In genomic region chr7:126862147-126862784, GRCm38 (mm10) we compare ENCODE assay signal across 8 mouse cellular contexts. TPM values are rescaled to one million over a fixed set of nuclear protein-coding genes. Genes with fewer than 3 reads are reported as not detected.
DNase-seq lines count a peak whose midpoint lies in the region; ATAC-seq and TF ChIP-seq lines count a peak whose summit lies in the region.

Ino80e (minus strand) TSS chr7:126862377.

- peak within 1 kb of the TSS; percentile 92 for H3K27ac ChIP-seq in MEL (ENCODE audit: control insufficient read depth, low read depth, low read length)
- peak within 1 kb of the TSS; percentile 79 for H3K27ac ChIP-seq in cerebellum, adult 2 months (ENCODE audit: insufficient read depth, low read length)
- H3K27ac ChIP-seq in lung, embryonic 16.5 days (ENCODE audit: low read length): peak within 1 kb of the TSS; percentile 79

- no peak for TF ChIP-seq CTCF in MEL (IDR thresholded peaks at IDR 0.05 in 2 of 3, conservative IDR thresholded peaks at IDR 0.05 in 1 of 3; ENCODE audit: control insufficient read depth in 1 of 3, insufficient read depth in 1 of 3, low read depth in 2 of 3, low read length in 3 of 3, poor library complexity in 1 of 3, severe bottlenecking in 1 of 3)
- TF ChIP-seq CTCF in cerebellum, adult 2 months (IDR thresholded peaks at IDR 0.05; ENCODE audit: borderline replicate concordance, insufficient read depth, low read depth, low read length): no peak

- WGBS in cerebellum, adult 2 months: under 1% methylated on average over 41 of the region's 41 CpGs
- WGBS in lung, embryonic 16.5 days: under 1% methylated on average over 41 of the region's 41 CpGs

- TF ChIP-seq EP300 in MEL (IDR thresholded peaks at IDR 0.05; ENCODE audit: low read depth in 1 of 2, low read length in 2 of 2): no peak

- no peaks in the 10 kb centered on the region for H3K9me3 ChIP-seq in MEL (replicated peaks; ENCODE audit: insufficient read depth, low read length)
- no peaks in the 10 kb centered on the region for H3K9me3 ChIP-seq in lung, embryonic 16.5 days (ENCODE audit: control insufficient read depth, low read length)

- H3K9ac ChIP-seq in MEL (ENCODE audit: control insufficient read depth, low read depth, low read length, poor library complexity, severe bottlenecking): peak within 1 kb of the TSS; percentile 89
- H3K9ac ChIP-seq in lung, embryonic 16.5 days (ENCODE audit: low read length): peak within 1 kb of the TSS; percentile 77

- peak; percentile 61 to 75 for ATAC-seq in hematopoietic stem cell, adult 5-6 weeks (replicated peaks in 1 of 2; ENCODE audit: insufficient read depth in 1 of 2, low FRiP score in 2 of 2, low TSS enrichment in 1 of 2, low read depth in 1 of 2, poor library complexity in 2 of 2, severe bottlenecking in 2 of 2)
- peak; percentile 79 for ATAC-seq in lung, embryonic 16.5 days (ENCODE audit: low read depth)

- H3K4me3 ChIP-seq in MEL (ENCODE audit: control insufficient read depth in 1 of 2, insufficient read depth in 1 of 2, low read depth in 2 of 2, low read length in 2 of 2): peak within 1 kb of the TSS; percentile 53 to 83
- H3K4me3 ChIP-seq in cerebellum, adult 2 months (replicated peaks; ENCODE audit: insufficient read depth, low read depth, low read length): peak within 1 kb of the TSS; percentile 96
- H3K4me3 ChIP-seq in lung, embryonic 16.5 days (ENCODE audit: low read length): peak within 1 kb of the TSS; percentile 69

- H3K27me3 ChIP-seq in MEL (ENCODE audit: control insufficient read depth in 1 of 2, insufficient read depth in 2 of 2, low read length in 2 of 2): no peaks in the 10 kb centered on the region
- no peaks in the 10 kb centered on the region for H3K27me3 ChIP-seq in cerebellum, adult 2 months (ENCODE audit: control insufficient read depth, insufficient read depth, low read length)
- H3K27me3 ChIP-seq in lung, embryonic 16.5 days (ENCODE audit: control insufficient read depth, insufficient read depth, low read depth, low read length): no peaks in the 10 kb centered on the region

- H3K36me3 ChIP-seq in MEL (ENCODE audit: control insufficient read depth in 1 of 2, insufficient read depth in 2 of 2, low read length in 2 of 2): peaks cover 1 to 22% of the 10 kb centered on the region in 2 experiments
- H3K36me3 ChIP-seq in lung, embryonic 16.5 days (ENCODE audit: control insufficient read depth, insufficient read depth, low read length): peaks cover 26% of the 10 kb centered on the region

- TF ChIP-seq POLR2A in MEL (IDR thresholded peaks at IDR 0.05; ENCODE audit: control insufficient read depth in 1 of 2, insufficient read depth in 1 of 2, low read depth in 1 of 2, low read length in 2 of 2, poor library complexity in 1 of 2): peak; percentile 55 to 69; a peak in 3 of 4 replicates
- TF ChIP-seq POLR2A in cerebellum, adult 2 months (IDR thresholded peaks at IDR 0.05; ENCODE audit: borderline replicate concordance, insufficient read depth, low read length): peak; percentile 58; the same call in 1 of the 2 replicates

- peaks cover 2 to 19% of the 10 kb centered on the region in 2 experiments; a peak in 3 of 4 replicates for H3K4me1 ChIP-seq in MEL (ENCODE audit: control insufficient read depth in 1 of 2, insufficient read depth in 2 of 2, low read length in 2 of 2)
- H3K4me1 ChIP-seq in cerebellum, adult 2 months (ENCODE audit: control insufficient read depth, insufficient read depth, low read length): peaks cover 11% of the 10 kb centered on the region; the same call in 1 of the 2 replicates
- H3K4me1 ChIP-seq in lung, embryonic 16.5 days (replicated peaks; ENCODE audit: control insufficient read depth, insufficient read depth, low read length): peaks cover 23% of the 10 kb centered on the region

- TF ChIP-seq RAD21 in MEL (IDR thresholded peaks at IDR 0.05; ENCODE audit: low read depth, low read length): no peak

- H3K79me2 ChIP-seq in MEL (ENCODE audit: control insufficient read depth, insufficient read depth, low read length, poor library complexity): peaks cover 26% of the 10 kb centered on the region

- H3K4me2 ChIP-seq in lung, embryonic 16.5 days (ENCODE audit: low read depth, low read length): peak within 1 kb of the TSS; percentile 83

- DNase-seq in MEL (ENCODE audit: low read depth, low spot score): peak; percentile 95
- DNase-seq in cerebellum, adult 2 months: peak; percentile 95 to 96
- peak; percentile 97 for DNase-seq in forelimb bud, embryonic 11.5 days (ENCODE audit: low read depth, low spot score)
- DNase-seq in layer of hippocampus, adult 9-10 months (ENCODE audit: low spot score): peak; percentile 80
- peak; percentile 93 for DNase-seq in ovary, postnatal 10 days (ENCODE audit: low spot score)
- DNase-seq in thymus, postnatal 10 days (ENCODE audit: low spot score in 2 of 2): peak; percentile 87 to 91

TF ChIP-seq in MEL, 35 proteins besides CTCF, POLR2A, EP300 and RAD21:
- TF ChIP-seq ELF1 (IDR thresholded peaks at IDR 0.05; ENCODE audit: low read depth, low read length) (no peak), TBP (IDR thresholded peaks at IDR 0.05; ENCODE audit: low read depth, low read length) (peak; percentile 68; the same call in 1 of the 2 replicates), HCFC1 (IDR thresholded peaks at IDR 0.05; ENCODE audit: low read depth, low read length) (no peak; the same call in 1 of the 2 replicates), BHLHE40 (IDR thresholded peaks at IDR 0.05; ENCODE audit: borderline replicate concordance, low read depth, low read length) (no peak), RCOR1 (IDR thresholded peaks at IDR 0.05; ENCODE audit: low read depth, low read length) (no peak), USF1 (IDR thresholded peaks at IDR 0.05; ENCODE audit: low read depth, low read length) (peak; percentile 44; the same call in 1 of the 2 replicates), POLR2AphosphoS2 (IDR thresholded peaks at IDR 0.05; ENCODE audit: low read length) (peak; percentile 60; the same call in 1 of the 2 replicates), POLR2AphosphoS5 (IDR thresholded peaks at IDR 0.05; ENCODE audit: borderline replicate concordance, low read depth, low read length) (no peak), ZC3H11A (IDR thresholded peaks at IDR 0.05; ENCODE audit: low read depth, low read length) (no peak), GABPA (IDR thresholded peaks at IDR 0.05; ENCODE audit: low read depth, low read length) (no peak), CHD2 (IDR thresholded peaks at IDR 0.05; ENCODE audit: low read length) (no peak), NRF1 (IDR thresholded peaks at IDR 0.05; ENCODE audit: insufficient read depth, low read depth, low read length, poor library complexity, severe bottlenecking) (peak; percentile 87), MAZ (IDR thresholded peaks at IDR 0.05; ENCODE audit: low read depth, low read length) (no peak), MEF2A (IDR thresholded peaks at IDR 0.05; ENCODE audit: extremely low read depth, insufficient replicate concordance, low read depth, low read length, poor library complexity, severe bottlenecking) (no peak), E2F4 (IDR thresholded peaks at IDR 0.05; ENCODE audit: borderline replicate concordance, low read depth, low read length) (peak; percentile 77; the same call in 1 of the 2 replicates), ZNF384 (IDR thresholded peaks at IDR 0.05; ENCODE audit: low read depth, low read length) (peak; percentile 67), SMC3 (IDR thresholded peaks at IDR 0.05; ENCODE audit: low read depth, low read length) (no peak), JUND (IDR thresholded peaks at IDR 0.05; ENCODE audit: low read depth, low read length) (no peak), ETS1 (IDR thresholded peaks at IDR 0.05; ENCODE audit: low read depth, low read length) (no peak), SIN3A (IDR thresholded peaks at IDR 0.05; ENCODE audit: low read length) (peak; percentile 31; the same call in 1 of the 2 replicates), MXI1 (IDR thresholded peaks at IDR 0.05; ENCODE audit: low read depth, low read length) (peak; percentile 87), MYB (IDR thresholded peaks at IDR 0.05; ENCODE audit: low read depth, low read length) (no peak), GATA1 (IDR thresholded peaks at IDR 0.05; ENCODE audit: low read depth, low read length) (no peak), USF2 (IDR thresholded peaks at IDR 0.05; ENCODE audit: borderline replicate concordance in 1 of 2, insufficient read depth in 1 of 2, low read depth in 1 of 2, low read length in 2 of 2) (no peak), CHD1 (IDR thresholded peaks at IDR 0.05; ENCODE audit: low read depth, low read length) (no peak), MYC (IDR thresholded peaks at IDR 0.05; ENCODE audit: low read depth, low read length) (peak; percentile 91), TCF12 (IDR thresholded peaks at IDR 0.05; ENCODE audit: low read depth, low read length) (no peak), KAT2A (conservative IDR thresholded peaks at IDR 0.05; ENCODE audit: low read depth, low read length) (no peak), MAFK (IDR thresholded peaks at IDR 0.05; ENCODE audit: borderline replicate concordance, low read depth, low read length) (no peak), TAL1 (IDR thresholded peaks at IDR 0.05; ENCODE audit: low read length) (no peak), MAX (IDR thresholded peaks at IDR 0.05; ENCODE audit: low read length) (peak; percentile 89), ZMIZ1 (IDR thresholded peaks at IDR 0.05; ENCODE audit: low read depth, low read length) (0 out of 2 replicates have a peak, but pooled peaks have one; percentile 20), ZKSCAN1 (IDR thresholded peaks at IDR 0.05; ENCODE audit: low read depth, low read length) (no peak), UBTF (IDR thresholded peaks at IDR 0.05; ENCODE audit: borderline replicate concordance, insufficient read depth, low read depth, low read length) (no peak), NELFE (IDR thresholded peaks at IDR 0.05; ENCODE audit: low read depth, low read length) (peak; percentile 39)

RNA-seq across cellular contexts. Expression of gene Ino80e, which starts in this region (rescaled TPM):
- total RNA-seq in MEL (2012; rRNA removed): 77.1 and 93.0 TPM in 2 replicates
- 100 to 1,000 TPM; 189 to 476 TPM for polyA plus RNA-seq in MEL (2012; ENCODE audit: insufficient read depth in 1 of 2, insufficient read length in 2 of 2, low read depth in 1 of 2, low replicate concordance in 2 of 2, missing spikeins in 1 of 2)
- 67.3 and 67.6 TPM in 2 replicates for polyA plus RNA-seq in cerebellum, adult 2 months (2012; rRNA removed)
- 33.2 and 35.6 TPM in 2 replicates for total RNA-seq in hematopoietic stem cell, adult 5-6 weeks (2017)
- polyA plus RNA-seq in lung, embryonic 16.5 days (2015; fragmentation: Nextera tagmentation; extraction: Ambion mirVana): 76.5 and 89.3 TPM in 2 replicates

Comparison
In these comparisons a context has a peak if more than half of its experiments do, and no peak if none do; other contexts are left out.
1. Peak in every context shown above with its lines: DNase-seq, ATAC-seq, H3K4me3 ChIP-seq and H3K27ac ChIP-seq.